Mouse (Mus musculus) T-helper 1 cell (primary cell): ENCODE results near the gene Snx22.

Source experiments
- in situ Hi-C: fragments of 300-600 bp; cut with MboI, MseI; formaldehyde crosslinking; loops from one replicate; pipeline ENCODE4 v1.15.1; 2025; ENCODE audit warnings: high pct_unique_total_duplicates

Gene Snx22

GRCm38 (mm10) chr9:66068971-66069391 lies 538 bp downstream of the Snx22 start:
- in situ Hi-C loops, result no loop called here

DNA sequence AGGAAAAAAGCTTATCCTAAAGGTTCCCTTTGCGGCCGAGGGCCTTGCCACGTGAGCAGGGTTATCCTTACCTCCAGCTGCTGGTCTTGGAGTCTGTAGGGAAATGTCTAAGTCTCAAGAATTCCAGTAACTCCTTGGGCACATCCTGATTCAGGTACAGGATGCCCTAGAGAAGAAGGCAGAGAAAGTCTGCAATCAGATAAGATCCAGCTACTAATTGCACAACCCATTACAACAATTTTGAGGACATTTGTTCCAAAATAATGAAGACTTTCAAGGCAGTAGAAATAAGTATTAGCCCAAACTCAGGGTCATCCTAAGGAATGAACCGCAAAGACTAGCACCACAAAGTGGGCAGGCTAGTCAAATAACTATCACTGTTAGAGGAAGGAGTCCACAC lies 1.5 kb downstream of the Snx22 start:
- in situ Hi-C loops, result no loop called here

DNA sequence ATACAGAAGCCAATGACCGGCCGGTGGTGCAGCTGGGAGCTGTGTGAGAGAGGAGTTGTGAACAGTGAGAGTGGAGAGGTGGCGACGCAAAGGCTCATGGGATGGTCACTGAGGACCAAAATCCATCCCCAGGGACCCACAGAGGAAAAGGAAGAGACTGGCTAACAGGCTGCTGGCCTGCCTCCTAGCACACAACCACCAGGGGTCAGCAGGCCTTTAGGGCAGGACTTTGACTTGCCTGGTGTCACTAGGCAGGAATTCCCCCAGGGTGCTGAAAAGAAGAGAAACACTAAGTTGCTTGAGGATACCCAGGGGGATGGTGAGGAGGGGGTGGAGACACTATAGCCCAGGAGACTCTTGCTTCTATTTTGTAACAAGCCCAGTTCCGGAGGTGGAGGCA lies 2.0 kb downstream of the Snx22 start:
- in situ Hi-C loops, result no loop called here

GRCm38 (mm10) chr9:66066791-66067190 lies 2.7 kb downstream of the Snx22 start:
- in situ Hi-C loops, result no loop called here

DNA sequence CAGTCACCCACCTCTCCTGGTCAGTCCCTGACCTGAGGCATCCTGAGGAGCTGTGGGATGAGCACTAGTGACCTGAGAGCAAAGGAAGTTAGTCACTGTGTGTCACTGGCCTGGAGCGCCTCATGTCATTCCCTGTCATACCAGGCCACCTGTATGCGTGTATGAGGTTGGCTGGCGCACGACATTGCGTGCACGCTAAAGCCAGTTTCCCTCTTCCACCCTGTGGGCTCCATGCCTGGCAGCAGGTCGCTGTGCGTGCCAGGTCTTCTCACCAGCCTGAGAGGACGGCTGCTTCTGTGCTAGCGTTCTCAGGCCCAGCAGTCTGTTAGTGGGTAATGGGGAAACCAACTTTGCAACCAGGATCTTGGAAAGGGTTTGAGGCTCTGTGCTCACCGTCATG lies 5.2 kb downstream of the Snx22 start:
- in situ Hi-C loops, result no loop called here

DNA sequence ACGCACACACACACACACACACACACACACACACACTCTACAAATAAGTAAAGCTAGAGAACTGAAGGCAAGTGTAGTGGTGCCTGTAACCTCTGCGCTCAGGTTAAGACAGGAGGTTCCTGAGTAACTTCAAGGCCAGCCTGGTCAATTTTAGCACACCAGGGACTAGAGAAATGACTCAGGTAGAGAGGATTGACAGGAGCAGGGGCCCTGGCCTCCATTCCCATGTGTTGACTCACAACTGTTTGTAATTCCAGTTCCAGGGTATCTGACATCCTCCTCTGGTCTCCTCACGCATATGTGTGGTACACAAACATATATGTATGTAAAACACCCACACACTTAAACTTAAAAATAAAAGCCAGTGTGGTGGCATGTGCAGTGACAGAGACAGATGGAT lies 6.1 kb downstream of the Snx22 start:
- in situ Hi-C loops, result no loop called here

- in situ Hi-C loops, result no loop called here
Observed at GRCm38 (mm10) chr9:66061656-66062055, 7.9 kb downstream of the Snx22 start.

GRCm38 (mm10) chr9:66060986-66061385 lies 8.5 kb downstream of the Snx22 start:
- in situ Hi-C loops, result no loop called here

- in situ Hi-C loops, result no loop called here
Observed at GRCm38 (mm10) chr9:66060308-66060647, 9.2 kb downstream of the Snx22 start.

GRCm38 (mm10) chr9:66059583-66060307 lies 9.8 kb downstream of the Snx22 start, which contains the start of gene Ppib:
Gene Ppib, plus strand, starts transcription at chr9:66060222.
- in situ Hi-C loops, result no loop called here

GRCm38 (mm10) chr9:66053620-66054019 lies 15.9 kb downstream of the Snx22 start:
- in situ Hi-C loops, result no loop called here

DNA sequence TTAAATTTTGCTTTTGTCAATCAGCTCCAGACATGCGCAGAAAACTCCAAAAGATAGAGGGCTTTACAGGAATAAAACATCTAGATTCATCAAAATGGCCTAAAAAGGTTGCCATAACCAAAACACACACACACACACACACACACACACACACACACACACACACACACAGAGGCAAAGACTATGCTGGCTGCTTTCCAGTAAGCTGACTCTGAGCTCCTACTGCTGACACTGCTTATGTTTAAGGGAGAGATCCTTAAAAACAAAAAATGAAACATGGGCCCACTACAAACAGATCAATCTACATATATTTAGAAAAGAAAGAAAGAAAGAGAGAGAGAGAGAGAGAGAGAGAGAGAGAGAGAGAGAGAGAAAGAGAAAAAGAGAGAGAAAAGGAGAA lies 16.8 kb downstream of the Snx22 start:
- in situ Hi-C loops, result no loop called here

- in situ Hi-C loops, result no loop called here
Observed at GRCm38 (mm10) chr9:66051493-66051892, 18.0 kb downstream of the Snx22 start.

- in situ Hi-C loops, result no loop called here
Observed at GRCm38 (mm10) chr9:66049931-66050601, 19.5 kb downstream of the Snx22 start.

GRCm38 (mm10) chr9:66043241-66043640 lies 26.3 kb downstream of the Snx22 start:
- in situ Hi-C loops, result no loop called here

GRCm38 (mm10) chr9:66042331-66042730 lies 27.2 kb downstream of the Snx22 start:
- in situ Hi-C loops, result no loop called here

GRCm38 (mm10) chr9:66040801-66041200 lies 28.7 kb downstream of the Snx22 start:
- in situ Hi-C loops, result no loop called here

DNA sequence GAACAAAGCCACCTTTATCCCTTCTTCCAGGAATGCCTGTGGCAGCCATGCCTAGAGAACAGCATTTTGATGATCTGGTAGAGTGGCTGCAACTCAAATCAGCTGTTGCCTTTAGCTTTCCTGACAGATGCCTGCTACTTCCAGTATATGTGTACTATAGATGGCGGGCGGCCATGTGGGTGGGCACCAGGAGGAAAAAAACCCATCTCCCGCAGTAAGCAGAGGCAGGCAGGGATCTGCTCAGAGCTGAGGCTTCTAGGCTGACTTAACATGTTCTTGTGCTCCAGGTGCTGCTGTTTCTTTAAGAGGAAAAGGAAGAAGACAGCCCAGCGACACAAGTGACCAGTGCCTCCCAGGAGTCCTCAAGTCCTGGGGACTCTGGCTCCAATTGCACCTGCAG lies 30.2 kb downstream of the Snx22 start:
- in situ Hi-C loops, result no loop called here

GRCm38 (mm10) chr9:66038581-66038980 lies 30.9 kb downstream of the Snx22 start:
- in situ Hi-C loops, result no loop called here

DNA sequence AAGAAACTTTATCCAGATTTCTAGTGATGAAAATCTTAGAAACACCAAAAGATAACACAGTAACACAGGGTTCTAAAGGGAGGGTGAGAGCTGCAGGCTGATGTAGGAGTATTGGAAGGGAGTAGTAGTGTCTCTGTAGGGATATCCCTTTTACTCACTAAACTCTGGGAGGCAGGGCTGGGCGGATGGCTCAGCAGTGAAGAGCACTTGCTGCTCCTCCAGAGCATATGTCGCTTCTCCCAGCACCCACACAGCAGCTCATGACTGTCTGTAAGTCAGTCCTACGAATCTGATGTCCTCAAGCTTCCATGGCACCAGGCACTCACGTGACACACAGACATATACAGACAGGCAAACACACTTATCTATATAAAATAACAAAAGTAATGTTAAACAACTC lies 31.4 kb downstream of the Snx22 start:
- in situ Hi-C loops, result no loop called here

DNA sequence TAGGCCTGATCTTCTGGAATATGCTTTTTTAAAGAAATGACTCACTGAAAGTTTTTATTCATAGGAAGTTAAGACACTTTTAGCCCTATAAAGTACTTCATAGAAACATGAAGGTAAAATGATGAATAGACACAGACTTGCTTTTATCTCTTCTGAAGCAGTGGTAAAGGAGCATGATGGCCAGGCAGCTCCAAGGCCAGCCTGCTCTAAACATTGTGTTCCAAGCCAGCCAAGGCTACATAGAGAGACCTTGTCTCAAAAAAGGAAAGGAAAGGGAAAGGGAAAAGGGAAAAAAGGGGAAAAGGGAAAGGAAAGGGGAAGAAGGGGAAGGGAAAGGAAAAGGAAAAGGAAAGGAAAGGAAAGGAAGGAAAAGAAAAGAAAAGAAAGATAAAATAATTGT lies 48.9 kb downstream of the Snx22 start:
- in situ Hi-C loops, result no loop called here
